Mouse (Mus musculus): ENCODE results near the gene Map3k14.

- TF ChIP-seq CTCF (IDR thresholded peaks at IDR 0.05; ENCODE audit: low read depth, low read length) (no peak), GATA1 (IDR thresholded peaks at IDR 0.05; ENCODE audit: borderline replicate concordance, low read length) (no peak), GATA2 (IDR thresholded peaks at IDR 0.05; ENCODE audit: borderline replicate concordance, low read depth, low read length) (no peak)
Measured at GRCm38 (mm10) chr11:103219259-103219658, 48.0 kb downstream of the Map3k14 start.
